Mouse (Mus musculus): ENCODE results near the gene Il1b. TPM values are rescaled to one million over a fixed set of nuclear protein-coding genes. Genes with fewer than 3 reads are reported as not detected.

The Il1b gene
- polyA plus RNA-seq, 1 experiment, result not detected

- TF ChIP-seq MYOD1 (IDR thresholded peaks at IDR 0.05; ENCODE audit: control insufficient read depth, insufficient read length, low read depth), result no peak
- no peak for TF ChIP-seq USF1 (IDR thresholded peaks at IDR 0.05; ENCODE audit: low read depth)
- TF ChIP-seq CTCF (IDR thresholded peaks at IDR 0.05; ENCODE audit: control insufficient read depth, insufficient read depth, insufficient read length), result no peak
- TF ChIP-seq CEBPB (IDR thresholded peaks at IDR 0.05; ENCODE audit: low read depth), result no peak
- TF ChIP-seq MAX (IDR thresholded peaks at IDR 0.05), result no peak
- no peak for TF ChIP-seq FOSL1 (IDR thresholded peaks at IDR 0.05; ENCODE audit: insufficient read depth, low read length, poor library complexity, severe bottlenecking)
- TF ChIP-seq MYOG (IDR thresholded peaks at IDR 0.05; ENCODE audit: control insufficient read depth, extremely low read depth, insufficient read length), result no peak
- no peaks in the 10 kb centered on the region for H3K79me3 ChIP-seq (ENCODE audit: low read depth)
- H3K27me3 ChIP-seq (ENCODE audit: control insufficient read depth, insufficient read depth, insufficient read length), result no peaks in the 10 kb centered on the region
- H3K36me3 ChIP-seq (ENCODE audit: control insufficient read depth, insufficient read depth), result no peaks in the 10 kb centered on the region
- H3K4me3 ChIP-seq (ENCODE audit: insufficient read depth, poor library complexity, severe bottlenecking), result no peak overlapping the region
- no peaks in the 10 kb centered on the region for H3K79me2 ChIP-seq (ENCODE audit: control insufficient read depth, insufficient read depth)
- no peak overlapping the region for H3ac ChIP-seq (ENCODE audit: control insufficient read depth, insufficient read length, low read depth)
Observed at GRCm38 (mm10) chr2:129333471-129333870, 37.5 kb downstream of the Il1b start.

DNA sequence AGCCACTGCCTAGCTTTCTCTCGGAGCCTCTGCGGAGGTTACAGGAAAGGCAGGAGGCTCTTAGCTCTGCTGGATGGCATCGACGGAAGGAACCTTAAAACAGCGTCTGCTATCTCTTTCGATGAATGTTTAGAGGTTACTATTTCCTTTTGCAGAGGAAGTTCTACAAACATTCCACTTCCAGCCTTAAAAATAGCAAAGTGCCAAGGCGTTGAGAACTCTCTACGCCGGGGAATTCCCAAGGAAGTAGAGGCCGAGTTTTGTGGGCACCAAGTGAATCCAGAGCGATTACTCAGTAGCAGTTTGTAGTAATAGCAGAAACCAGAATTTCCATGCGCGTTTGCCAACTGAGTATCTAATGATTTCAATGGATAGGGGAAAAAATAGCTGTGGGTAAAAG lies 40.4 kb downstream of the Il1b start:
- no peaks in the 10 kb centered on the region for H3K79me3 ChIP-seq (ENCODE audit: low read depth)
- TF ChIP-seq FOSL1 (IDR thresholded peaks at IDR 0.05; ENCODE audit: insufficient read depth, low read length, poor library complexity, severe bottlenecking) (peak; percentile 13), USF1 (IDR thresholded peaks at IDR 0.05; ENCODE audit: low read depth) (no peak), MAX (IDR thresholded peaks at IDR 0.05) (peak; percentile 12)
- H3ac ChIP-seq (ENCODE audit: control insufficient read depth, insufficient read length, low read depth), result no peak overlapping the region
- no peak overlapping the region for H3K4me3 ChIP-seq (ENCODE audit: insufficient read depth, poor library complexity, severe bottlenecking)
- H3K27me3 ChIP-seq (ENCODE audit: control insufficient read depth, insufficient read depth, insufficient read length), result no peaks in the 10 kb centered on the region
- H3K36me3 ChIP-seq (ENCODE audit: control insufficient read depth, insufficient read depth), result no peaks in the 10 kb centered on the region
- no peaks in the 10 kb centered on the region for H3K79me2 ChIP-seq (ENCODE audit: control insufficient read depth, insufficient read depth)

DNA sequence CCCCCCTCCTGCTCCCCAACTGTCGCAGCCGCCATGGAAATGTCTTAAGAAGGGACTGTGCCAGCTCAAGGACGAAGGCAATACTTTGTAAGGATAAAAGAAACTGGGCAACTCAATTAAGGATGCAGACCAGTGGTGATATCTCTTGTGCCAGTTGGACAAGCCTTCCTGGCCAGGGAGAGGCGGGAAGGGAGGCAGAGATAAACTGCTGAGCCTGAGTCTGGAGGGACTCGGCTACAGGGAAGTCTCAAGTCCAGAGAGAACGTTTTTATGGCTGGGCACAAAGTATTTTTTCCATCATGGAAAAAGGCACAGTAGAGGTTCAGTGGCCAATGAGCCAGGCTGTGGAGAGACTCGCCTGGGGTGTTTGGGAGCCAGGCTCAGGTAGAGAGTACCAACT lies 40.9 kb downstream of the Il1b start:
- Histone ChIP-seq H3K36me3 (ENCODE audit: control insufficient read depth, insufficient read depth) (no peaks in the 10 kb centered on the region), H3ac (ENCODE audit: control insufficient read depth, insufficient read length, low read depth) (no peak overlapping the region), H3K27me3 (ENCODE audit: control insufficient read depth, insufficient read depth, insufficient read length) (no peaks in the 10 kb centered on the region), H3K79me3 (ENCODE audit: low read depth) (no peaks in the 10 kb centered on the region), H3K4me3 (ENCODE audit: insufficient read depth, poor library complexity, severe bottlenecking) (no peak overlapping the region), H3K79me2 (ENCODE audit: control insufficient read depth, insufficient read depth) (no peaks in the 10 kb centered on the region)
- no peak for TF ChIP-seq MYOD1 (IDR thresholded peaks at IDR 0.05; ENCODE audit: control insufficient read depth, insufficient read length, low read depth)
- no peak for TF ChIP-seq FOSL1 (IDR thresholded peaks at IDR 0.05; ENCODE audit: insufficient read depth, low read length, poor library complexity, severe bottlenecking)
- no peak for TF ChIP-seq USF1 (IDR thresholded peaks at IDR 0.05; ENCODE audit: low read depth)
- no peak for TF ChIP-seq MAX (IDR thresholded peaks at IDR 0.05)
- TF ChIP-seq CTCF (IDR thresholded peaks at IDR 0.05; ENCODE audit: control insufficient read depth, insufficient read depth, insufficient read length), result no peak
- no peak for TF ChIP-seq CEBPB (IDR thresholded peaks at IDR 0.05; ENCODE audit: low read depth)
- no peak for TF ChIP-seq MYOG (IDR thresholded peaks at IDR 0.05; ENCODE audit: control insufficient read depth, extremely low read depth, insufficient read length)

GRCm38 (mm10) chr2:129328238-129328637 lies 42.7 kb downstream of the Il1b start:
- TF ChIP-seq FOSL1 (IDR thresholded peaks at IDR 0.05; ENCODE audit: insufficient read depth, low read length, poor library complexity, severe bottlenecking) (no peak), USF1 (IDR thresholded peaks at IDR 0.05; ENCODE audit: low read depth) (no peak)
- Histone ChIP-seq H3K27me3 (ENCODE audit: control insufficient read depth, insufficient read depth, insufficient read length) (no peaks in the 10 kb centered on the region), H3K79me2 (ENCODE audit: control insufficient read depth, insufficient read depth) (no peaks in the 10 kb centered on the region)

GRCm38 (mm10) chr2:129324216-129324615 lies 46.7 kb downstream of the Il1b start:
- H3K79me2 ChIP-seq (ENCODE audit: control insufficient read depth, insufficient read depth), result no peaks in the 10 kb centered on the region
- H3ac ChIP-seq (ENCODE audit: control insufficient read depth, insufficient read length, low read depth), result no peak overlapping the region
- no peaks in the 10 kb centered on the region for H3K36me3 ChIP-seq (ENCODE audit: control insufficient read depth, insufficient read depth)
- H3K27me3 ChIP-seq (ENCODE audit: control insufficient read depth, insufficient read depth, insufficient read length), result no peaks in the 10 kb centered on the region
- no peaks in the 10 kb centered on the region for H3K79me3 ChIP-seq (ENCODE audit: low read depth)
- TF ChIP-seq CEBPB (IDR thresholded peaks at IDR 0.05; ENCODE audit: low read depth) (no peak), FOSL1 (IDR thresholded peaks at IDR 0.05; ENCODE audit: insufficient read depth, low read length, poor library complexity, severe bottlenecking) (no peak), MYOG (IDR thresholded peaks at IDR 0.05; ENCODE audit: control insufficient read depth, extremely low read depth, insufficient read length) (no peak), MYOD1 (IDR thresholded peaks at IDR 0.05; ENCODE audit: control insufficient read depth, insufficient read length, low read depth) (no peak), MAX (IDR thresholded peaks at IDR 0.05) (no peak), USF1 (IDR thresholded peaks at IDR 0.05; ENCODE audit: low read depth) (no peak), CTCF (IDR thresholded peaks at IDR 0.05; ENCODE audit: control insufficient read depth, insufficient read depth, insufficient read length) (no peak)
- no peak overlapping the region for H3K4me3 ChIP-seq (ENCODE audit: insufficient read depth, poor library complexity, severe bottlenecking)

More at GRCm38 (mm10) chr2:129328238-129328637, 42.7 kb downstream of the Il1b start:
- Histone ChIP-seq H3K4me3 (ENCODE audit: insufficient read depth, poor library complexity, severe bottlenecking) (no peak overlapping the region), H3K79me3 (ENCODE audit: low read depth) (no peaks in the 10 kb centered on the region), H3K36me3 (ENCODE audit: control insufficient read depth, insufficient read depth) (no peaks in the 10 kb centered on the region), H3ac (ENCODE audit: control insufficient read depth, insufficient read length, low read depth) (no peak overlapping the region)

DNA sequence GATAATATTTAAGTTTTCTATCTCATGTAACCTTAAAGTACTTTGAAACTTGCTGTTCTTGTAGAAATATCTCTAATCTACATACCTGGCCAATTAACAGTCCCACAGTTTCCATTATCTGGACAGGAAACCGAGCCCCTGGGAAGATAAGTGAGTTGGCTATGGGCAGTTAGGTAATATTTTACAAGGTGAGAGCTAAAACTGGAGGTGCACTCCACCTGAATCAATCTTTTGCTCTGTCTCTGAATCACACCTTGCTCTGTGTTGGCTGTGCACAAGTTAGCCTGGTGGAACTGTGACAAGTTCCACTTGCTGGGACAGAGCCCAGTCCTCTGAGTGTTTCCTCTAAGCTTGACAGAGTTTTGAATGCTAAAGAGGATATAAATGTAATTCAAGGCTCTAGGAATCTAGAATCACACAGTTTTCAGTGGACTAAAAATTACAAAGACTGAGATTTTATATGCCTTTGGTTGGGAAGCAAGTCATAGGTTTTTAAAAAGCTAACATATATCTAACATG lies 48.8 kb downstream of the Il1b start:
- H3K36me3 ChIP-seq (ENCODE audit: control insufficient read depth, insufficient read depth), result no peaks in the 10 kb centered on the region
- H3K4me3 ChIP-seq (ENCODE audit: insufficient read depth, poor library complexity, severe bottlenecking), result no peak overlapping the region
- no peaks in the 10 kb centered on the region for H3K79me3 ChIP-seq (ENCODE audit: low read depth)
- TF ChIP-seq MYOG (IDR thresholded peaks at IDR 0.05; ENCODE audit: control insufficient read depth, extremely low read depth, insufficient read length) (no peak), FOSL1 (IDR thresholded peaks at IDR 0.05; ENCODE audit: insufficient read depth, low read length, poor library complexity, severe bottlenecking) (no peak), MAX (IDR thresholded peaks at IDR 0.05) (no peak), MYOD1 (IDR thresholded peaks at IDR 0.05; ENCODE audit: control insufficient read depth, insufficient read length, low read depth) (no peak)
- H3K27me3 ChIP-seq (ENCODE audit: control insufficient read depth, insufficient read depth, insufficient read length), result no peaks in the 10 kb centered on the region
- H3ac ChIP-seq (ENCODE audit: control insufficient read depth, insufficient read length, low read depth), result no peak overlapping the region
- no peaks in the 10 kb centered on the region for H3K79me2 ChIP-seq (ENCODE audit: control insufficient read depth, insufficient read depth)
